Mouse (Mus musculus) activated CD4-positive, CD25-positive, alpha-beta regulatory T cell, adult 9 weeks (primary cell): ENCODE results near the gene Trim75. TPM values are rescaled to one million over a fixed set of nuclear protein-coding genes. Genes with fewer than 3 reads are reported as not detected.

Experiments
- polyA plus RNA-seq: library from polyadenylated mRNA; unstranded; fragments of 100-300 nt; shearing (Covaris generic); gene quantifications from one replicate; pipeline ENCODE4 v1.2.1, GENCODE M21; 2017

The Trim75 gene
- not detected for polyA plus RNA-seq

GRCm38 (mm10) chr8:64987731-64988130 lies at the start of gene Trim75:
Gene Trim75 (minus strand): TSS chr8:64987831.

DNA sequence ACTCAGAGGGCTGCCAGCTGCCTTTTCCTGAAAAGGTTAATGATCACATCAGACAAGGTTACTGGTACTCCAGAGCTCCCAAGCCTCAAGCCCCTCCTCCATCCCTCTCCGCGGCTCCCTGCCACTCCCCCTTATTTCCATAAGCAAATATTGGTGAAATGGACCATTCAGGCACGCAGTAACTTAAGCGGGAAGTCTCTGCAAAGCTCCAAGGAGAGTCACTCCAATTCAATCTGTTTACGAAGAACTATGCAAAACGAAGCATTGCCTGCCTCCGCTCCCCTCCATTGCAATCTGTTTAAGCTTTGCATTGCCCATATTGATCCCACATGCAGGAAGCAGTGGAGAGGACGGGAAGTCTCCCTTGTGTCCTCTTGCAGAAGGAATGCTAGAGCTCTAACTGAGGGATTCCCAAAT lies 49.5 kb upstream of the Trim75 start, which contains the start of gene Apela:
Gene Apela (minus strand): TSS at position 220 of the 417 bp plus-strand sequence.

GRCm38 (mm10) chr8:65018423-65018822 lies 30.8 kb upstream of the Trim75 start, which contains the start of the genes Trim61 and Trim60:
Gene Trim61 (minus strand): TSS chr8:65018523.
Gene Trim60 (minus strand): TSS chr8:65018584.

GRCm38 (mm10) chr8:64946820-64947697 lies 40.6 kb downstream of the Trim75 start, which contains the start of gene Tmem192:
Gene Tmem192 (plus strand): TSS chr8:64947185.

Other genes starting within 250 kb of the Trim75 start
- 2.6 TPM for gene Klhl2, start 137.8 kb downstream of the Trim75 start, polyA plus RNA-seq
- 52.5 TPM for gene Tmem192, start 40.6 kb downstream of the Trim75 start, polyA plus RNA-seq
- not detected for gene Trim61, start 30.7 kb upstream of the Trim75 start, polyA plus RNA-seq
- gene Trim60, start 30.8 kb upstream of the Trim75 start, polyA plus RNA-seq: not detected
- gene Apela, start 49.5 kb upstream of the Trim75 start, polyA plus RNA-seq: not detected
- not detected for gene Gm10663, start 87.2 kb upstream of the Trim75 start, polyA plus RNA-seq
- not detected for gene BC030870, start 141.7 kb upstream of the Trim75 start, polyA plus RNA-seq